Mouse (Mus musculus): ENCODE measurements around the gene Gh. TPM values are rescaled to one million over a fixed set of nuclear protein-coding genes. Genes with fewer than 3 reads are reported as not detected.
A peak's percentile ranks its signal among the peaks of the same experiment; 100 is the strongest.
"Not testable (repeated sequence)": the region's sequence is repeated elsewhere in the genome, so short reads cannot be mapped to it uniquely, and the experiment has no call there.

Gh gene
- not detected for total RNA-seq (2021)

DNA sequence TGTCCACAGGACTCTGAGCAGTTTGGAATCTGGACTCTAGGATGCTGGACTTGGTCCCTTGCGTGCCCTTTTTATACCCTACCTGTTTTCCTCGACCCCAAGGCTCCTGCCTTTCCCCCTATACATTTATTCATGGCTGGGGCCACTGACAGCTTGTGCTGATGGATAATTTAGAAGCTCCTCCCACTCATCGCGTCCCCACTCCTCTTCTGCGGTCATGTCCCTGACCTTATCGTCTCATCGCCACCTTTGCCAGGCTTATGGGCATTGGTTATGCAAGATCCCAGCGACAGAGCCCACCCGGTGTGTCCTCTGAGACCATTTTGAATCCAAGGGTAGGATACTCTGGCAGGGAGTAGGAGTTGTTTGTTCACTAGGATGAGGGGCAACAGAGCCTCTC is at the start of gene Gh:
TSS of gene Gh (minus strand) at position 101 of the 400 bp plus-strand sequence.
- intact Hi-C loops (cut with DNase I), result loop anchor here (1.0 to 2.0 kb wide), 3 partner anchors 24 to 91 kb away; no protein-coding TSS in a partner anchor
- DNase-seq, result no peak

GRCm38 (mm10) chr11:106351253-106351652 is 49.6 kb upstream of the Gh start:
- intact Hi-C loops (cut with DNase I), result no loop called here
- no peak for DNase-seq

DNA sequence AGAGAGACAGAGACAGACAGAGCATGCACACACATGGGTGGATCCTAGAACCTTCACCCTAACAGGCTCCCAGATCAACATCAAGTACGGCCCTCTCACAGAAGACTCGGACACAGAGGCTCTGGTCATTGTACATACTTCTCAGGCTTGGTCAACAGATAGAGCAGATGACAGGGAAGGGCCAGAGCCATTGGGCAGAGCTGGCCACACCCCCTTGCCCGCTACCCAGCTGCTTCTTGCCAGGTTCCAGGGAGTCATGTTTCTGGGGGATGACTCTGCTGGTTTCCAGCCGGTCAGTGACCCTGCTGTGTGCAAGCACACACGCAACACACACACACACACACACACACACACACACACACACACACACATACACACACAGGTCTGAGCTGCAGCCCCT is 49.2 kb upstream of the Gh start:
- DNase-seq, result no peak
- intact Hi-C loops (cut with DNase I), result no loop called here

DNA sequence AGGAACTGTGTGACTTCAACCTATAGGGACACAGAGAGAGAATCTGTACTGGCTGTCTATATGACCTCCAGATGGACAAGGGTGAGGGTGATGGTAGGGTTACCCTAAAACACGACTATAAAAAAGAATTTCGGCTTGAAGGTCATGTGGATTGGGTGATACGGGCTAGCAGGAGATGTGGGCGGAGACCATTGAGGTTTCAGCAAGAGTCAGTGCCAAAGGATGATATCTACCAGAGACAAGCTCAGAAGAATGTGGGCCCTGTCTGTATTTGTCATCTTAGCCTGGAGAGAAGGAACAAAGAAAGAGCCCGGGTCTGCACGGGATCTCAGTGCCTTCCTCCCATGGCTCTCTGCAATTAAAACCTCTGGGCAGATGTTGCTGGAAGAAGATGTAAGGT is 48.1 kb upstream of the Gh start:
- intact Hi-C loops (cut with DNase I), result no loop called here
- no peak for DNase-seq

- intact Hi-C loops (cut with DNase I), result no loop called here
- no peak for DNase-seq
Observed at GRCm38 (mm10) chr11:106344910-106345309, 43.2 kb upstream of the Gh start.

- no peak for DNase-seq
- intact Hi-C loops (cut with DNase I), result no loop called here
Observed at GRCm38 (mm10) chr11:106340990-106341520, 39.4 kb upstream of the Gh start.

DNA sequence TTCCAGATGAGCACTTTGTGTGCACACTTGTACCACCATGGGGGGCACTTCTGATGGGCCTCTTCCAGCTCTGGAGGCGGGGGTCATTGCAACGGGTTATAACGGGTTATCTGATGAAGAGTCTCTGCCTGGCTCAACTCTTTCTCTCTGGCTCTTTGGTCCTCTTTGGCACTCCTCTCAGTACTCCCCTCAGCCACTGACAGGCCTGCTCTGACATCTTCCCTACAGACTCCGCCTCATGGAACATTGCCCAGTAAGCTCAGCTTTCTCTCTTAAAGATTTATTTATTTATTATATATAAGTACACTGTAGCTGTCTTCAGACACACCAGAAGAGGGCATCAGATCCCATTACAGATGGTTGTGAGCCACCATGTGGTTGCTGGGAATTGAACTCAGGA is 37.7 kb upstream of the Gh start:
- DNase-seq; intact Hi-C loops (cut with DNase I): not testable (repeated sequence)

DNA sequence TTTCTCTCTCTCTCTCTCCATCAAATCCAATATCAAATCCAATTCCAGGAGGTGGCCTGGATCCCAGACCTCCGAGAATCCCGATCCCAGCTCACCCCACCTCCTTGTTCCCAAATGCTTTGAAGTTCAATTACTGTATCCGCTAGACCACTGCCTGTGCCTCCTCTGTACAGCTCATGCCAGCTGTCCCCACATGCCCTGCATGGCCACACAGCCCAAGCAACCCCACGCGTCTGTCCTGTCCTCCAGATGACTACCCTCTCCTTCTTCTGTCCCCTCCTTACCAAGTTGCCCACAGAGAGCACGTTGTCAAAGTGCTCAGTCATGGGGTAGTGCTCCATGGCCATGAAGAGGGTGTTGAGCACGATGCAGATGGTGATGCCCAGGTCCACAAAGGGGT is 37.2 kb upstream of the Gh start:
- intact Hi-C loops (cut with DNase I), result no loop called here
- no peak for DNase-seq

DNA sequence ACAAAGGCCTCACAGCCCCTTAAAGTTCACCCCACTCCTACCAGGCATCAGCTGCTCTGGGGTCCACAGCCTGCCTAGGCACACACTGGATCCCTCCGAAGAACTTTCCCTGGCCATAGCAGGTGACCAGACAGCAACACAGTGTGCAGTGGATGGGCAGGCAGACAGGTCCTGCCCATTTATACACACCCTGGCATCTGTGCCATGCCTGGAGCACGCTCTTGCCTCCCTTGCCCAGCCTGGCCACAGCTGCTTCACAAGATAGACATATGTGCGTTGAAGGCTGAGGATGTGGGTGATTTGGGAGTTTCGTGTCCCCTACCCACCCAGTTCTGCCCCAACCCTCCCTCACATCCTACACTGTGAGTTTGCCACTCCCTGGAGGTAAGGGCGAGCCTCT is 36.4 kb upstream of the Gh start:
- intact Hi-C loops (cut with DNase I), result no loop called here

GRCm38 (mm10) chr11:106334066-106334465 is 32.4 kb upstream of the Gh start:
- intact Hi-C loops (cut with DNase I), result no loop called here
- DNase-seq, result no peak

More for the DNA sequence above, 36.4 kb upstream of the Gh start:
- no peak for DNase-seq

DNA sequence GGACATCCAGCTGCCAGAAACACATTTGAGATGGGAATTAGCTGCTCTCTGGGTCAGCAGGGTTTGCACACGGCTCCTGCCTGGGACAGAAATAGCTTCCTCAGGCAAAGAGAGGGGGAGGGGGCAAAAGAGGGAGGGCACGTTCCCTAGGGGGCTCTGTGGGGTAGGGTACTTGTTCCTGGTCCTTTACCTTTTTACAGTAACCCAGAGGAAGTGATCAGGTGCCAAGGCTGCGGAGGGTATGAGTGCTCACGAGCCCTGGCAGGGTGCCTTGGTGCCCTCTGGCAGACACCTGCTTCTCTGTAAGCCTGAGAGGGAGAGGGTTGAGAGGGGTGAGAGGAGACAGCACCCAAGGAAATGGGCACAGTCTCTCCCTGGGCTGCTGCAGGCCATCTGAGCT is 30.8 kb upstream of the Gh start:
- peak in 1 of 2 experiments; percentile 28 for DNase-seq
- intact Hi-C loops (cut with DNase I), result no loop called here

DNA sequence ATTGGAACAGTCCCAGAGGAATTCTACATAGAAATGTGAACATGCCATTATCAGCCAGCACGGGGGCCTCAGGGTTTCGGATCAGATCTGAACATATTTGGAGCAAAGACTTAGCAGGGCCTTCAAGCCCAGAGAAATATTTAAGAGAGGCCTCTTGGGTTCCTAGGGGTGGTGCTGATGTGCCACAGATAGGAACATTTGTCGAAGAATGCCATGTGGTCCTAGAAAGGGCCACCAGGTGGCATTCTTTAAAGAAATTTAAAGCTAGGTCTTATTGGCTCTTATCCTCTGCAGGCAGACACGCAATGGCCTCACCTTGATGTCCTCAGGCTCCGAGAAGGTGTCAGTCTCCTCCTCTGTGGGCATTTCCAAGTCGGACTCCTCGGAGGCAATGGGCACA is 28.0 kb upstream of the Gh start:
- intact Hi-C loops (cut with DNase I), result loop anchor here (2.0 kb wide), 1 partner anchor 63 kb away; no protein-coding TSS in a partner anchor
- DNase-seq, result peak in 1 of 2 experiments; percentile 27

- no peak for DNase-seq
- intact Hi-C loops (cut with DNase I), result loop anchor here (2.0 kb wide), 1 partner anchor 64 kb away; no protein-coding TSS in a partner anchor
Observed at GRCm38 (mm10) chr11:106329128-106329527, 27.5 kb upstream of the Gh start.

GRCm38 (mm10) chr11:106328521-106328920 is 26.9 kb upstream of the Gh start:
- intact Hi-C loops (cut with DNase I), result loop anchor here (2.0 kb wide), 1 partner anchor 64 kb away; no protein-coding TSS in a partner anchor
- no peak for DNase-seq

- DNase-seq, result no peak
- intact Hi-C loops (cut with DNase I), result loop anchor here (2.0 kb wide), 1 partner anchor 40 kb away; no protein-coding TSS in a partner anchor
Observed at GRCm38 (mm10) chr11:106326475-106326874, 24.8 kb upstream of the Gh start.

- intact Hi-C loops (cut with DNase I), result loop anchor here (1.0 to 2.0 kb wide), 2 partner anchors 23 to 41 kb away; no protein-coding TSS in a partner anchor
- DNase-seq, result peak; percentile 56 to 61
Observed at GRCm38 (mm10) chr11:106325566-106326206, 24.0 kb upstream of the Gh start.

DNA sequence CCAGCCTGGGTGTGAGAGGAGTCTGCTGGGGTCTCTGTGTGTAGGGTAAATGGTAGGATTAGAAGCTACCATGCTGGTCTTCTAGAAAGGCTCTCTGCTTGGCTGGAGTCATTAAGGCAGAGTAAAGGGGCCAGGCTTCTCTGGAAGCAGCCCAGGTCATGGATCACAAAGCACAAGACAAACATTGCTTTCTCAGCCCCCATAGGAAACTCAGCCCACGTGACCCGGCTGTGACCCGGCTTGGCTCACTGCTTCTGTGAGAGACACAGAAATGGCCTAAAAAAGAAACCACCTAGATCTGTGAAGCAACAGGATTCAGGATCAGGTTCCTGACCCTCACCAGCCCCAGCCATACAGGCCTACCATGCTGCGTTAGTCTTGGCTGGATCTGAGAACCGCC is 23.2 kb upstream of the Gh start:
- DNase-seq, result no peak
- intact Hi-C loops (cut with DNase I), result loop anchor here (1.0 kb wide), 1 partner anchor 23 kb away; no protein-coding TSS in a partner anchor

DNA sequence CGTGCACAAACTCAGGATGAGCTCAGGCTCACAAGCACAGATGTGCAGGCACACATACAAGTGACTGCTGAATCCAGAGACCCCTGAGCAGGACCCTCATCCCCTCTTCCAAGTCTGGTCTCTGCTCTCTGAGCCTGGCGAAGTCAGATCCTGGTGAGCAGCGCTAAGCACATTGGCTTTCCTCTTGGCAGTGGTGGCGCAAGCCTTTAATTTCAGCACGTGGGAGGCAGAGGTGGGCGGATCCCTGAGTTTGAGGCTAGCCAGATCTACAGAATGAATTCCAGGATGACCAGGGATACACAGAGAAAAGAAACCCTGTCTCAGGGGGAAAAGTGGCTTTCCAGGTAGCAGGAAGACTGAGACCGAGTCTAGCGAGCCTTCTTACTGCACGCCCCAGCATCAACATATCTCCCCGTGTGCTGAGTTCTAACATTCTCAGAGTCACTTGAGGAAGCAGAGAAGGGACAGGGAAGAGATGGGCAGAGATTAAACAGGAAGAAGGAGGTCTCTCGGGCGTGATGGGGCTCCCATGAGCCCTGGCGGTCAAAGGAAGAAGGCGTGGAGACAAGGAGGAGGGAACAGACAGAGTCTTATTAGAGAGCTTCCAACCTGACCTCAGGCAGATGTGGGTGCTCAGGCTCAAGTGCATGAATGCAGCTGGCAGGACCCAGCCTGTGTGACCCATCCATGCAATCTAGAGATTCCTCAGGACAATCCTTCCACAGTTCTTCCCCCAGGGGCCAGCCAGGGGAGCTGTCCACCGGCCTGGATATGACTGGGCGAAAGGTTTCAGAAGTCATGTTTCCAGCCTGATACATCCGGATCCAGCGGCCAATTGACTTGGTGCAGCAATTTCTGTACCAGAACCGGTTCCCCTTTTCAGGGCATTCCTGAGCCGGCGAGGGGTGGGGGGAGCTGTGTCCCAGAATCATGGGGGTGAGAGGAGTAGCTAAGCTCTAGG is 17.0 kb upstream of the Gh start:
- DNase-seq, result no peak
- intact Hi-C loops (cut with DNase I), result no loop called here

DNA sequence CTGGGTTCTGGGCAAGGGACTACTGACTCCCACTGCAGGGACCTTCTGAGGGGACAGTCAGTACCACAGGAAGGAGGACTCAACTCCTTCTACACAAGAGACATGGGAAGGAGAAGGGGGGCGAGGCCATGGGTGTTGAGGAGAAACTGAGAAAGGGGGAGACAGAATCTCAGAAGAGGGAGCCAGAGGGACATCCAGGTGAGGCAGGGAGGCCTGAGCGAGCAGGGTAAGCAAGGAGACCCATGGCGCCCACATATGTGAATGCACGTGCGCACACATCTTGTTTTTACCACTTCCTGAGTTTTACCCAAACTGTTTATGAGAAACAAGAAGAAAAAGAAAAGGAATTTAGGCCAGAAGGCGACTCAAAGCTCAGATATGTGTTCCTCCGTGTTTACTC is 16.1 kb upstream of the Gh start:
- DNase-seq, result no peak
- intact Hi-C loops (cut with DNase I), result no loop called here

- no peak for DNase-seq
- intact Hi-C loops (cut with DNase I), result no loop called here
Observed at GRCm38 (mm10) chr11:106316416-106316815, 14.8 kb upstream of the Gh start.

GRCm38 (mm10) chr11:106314333-106314812 is 12.7 kb upstream of the Gh start, which contains the start of gene Cd79b:
Gene Cd79b, minus strand, starts transcription at chr11:106314762.
- DNase-seq, result no peak

More at GRCm38 (mm10) chr11:106314333-106314812, 12.7 kb upstream of the Gh start, which contains the start of gene Cd79b:
- intact Hi-C loops (cut with DNase I), result no loop called here
